Mouse (Mus musculus) midbrain, postnatal 0 days (tissue): ENCODE measurements at regions not wholly inside any gene's neighbourhood (a gene's known extent, or its start where the extent isn't known, plus 50 kb on each side); places are given as distances from the start of the nearest gene placed in this dataset.

Source experiments
- ATAC-seq: fragments of 200-750 bp; cut with Nextera tagmentation; 2 replicates; pipeline ENCODE4 v1.8.0; 2017; ENCODE audit warnings: moderate number of reproducible peaks, mild to moderate bottlenecking, moderate TSS enrichment, moderate library complexity; ENCODE audit not compliant: low FRiP score
- DNase-seq: peaks from one replicate; pipeline ENCODE4 v3.0.0-alpha.2; 2015; ENCODE audit warnings: low spot score
- H3K27ac ChIP-seq: fragments of 300-500 bp; sonication (generic); 2 replicates; pipeline ENCODE4 v1.5.1; 2014; ENCODE audit warnings: low read depth, mild to moderate bottlenecking, low read length, mixed read lengths
- H3K27me3 ChIP-seq: fragments of 300-500 bp; sonication (generic); 2 replicates; pipeline ENCODE4 v1.6.1; 2014; ENCODE audit warnings: low read length, control low read depth, mixed read lengths; ENCODE audit not compliant: insufficient read depth
- H3K36me3 ChIP-seq: fragments of 300-500 bp; sonication (generic); 2 replicates; pipeline ENCODE4 v1.6.1; 2014; ENCODE audit warnings: low read length, control low read depth, mixed read lengths; ENCODE audit not compliant: insufficient read depth
- H3K4me1 ChIP-seq: fragments of 300-500 bp; sonication (generic); 2 replicates; pipeline ENCODE4 v1.6.1; 2014; ENCODE audit warnings: mild to moderate bottlenecking, control low read depth, antibody characterized with exemption, low read length, mixed read lengths; ENCODE audit not compliant: insufficient read depth
- H3K4me2 ChIP-seq: fragments of 300-500 bp; sonication (generic); 2 replicates; pipeline ENCODE4 v1.6.1; 2014; ENCODE audit warnings: low read depth, mild to moderate bottlenecking, low read length, mixed read lengths; ENCODE audit not compliant: poor library complexity, severe bottlenecking
- H3K4me3 ChIP-seq: fragments of 300-500 bp; sonication (generic); 2 replicates; pipeline ENCODE4 v1.5.1; 2014; ENCODE audit warnings: low read depth, mild to moderate bottlenecking, low read length, moderate library complexity
- H3K9ac ChIP-seq: fragments of 300-500 bp; sonication (generic); replicated peaks from 2 replicates; pipeline ENCODE4 v1.6.1; 2014; ENCODE audit warnings: mild to moderate bottlenecking, low read length, moderate library complexity, mixed read lengths; ENCODE audit not compliant: poor library complexity, severe bottlenecking
- H3K9me3 ChIP-seq: fragments of 300-500 bp; sonication (generic); 2 replicates; pipeline ENCODE4 v1.6.1; 2016; ENCODE audit warnings: low read length, control low read depth
- CTCF ChIP-seq: IDR thresholded peaks from 2 replicates; pipeline ENCODE4 v1.5.1; 2016; ENCODE audit warnings: antibody characterized with exemption, mild to moderate bottlenecking
- WGBS: fragments of 180-500 bp; shearing (Covaris S2); extraction: QIAGEN DNeasy Blood & Tissue Kit; methylation state at CpG from one replicate; pipeline ENCODE4 v1.1.7; 2014; 5-methylcytosine and 5-hydroxymethylcytosine counted together

DNA sequence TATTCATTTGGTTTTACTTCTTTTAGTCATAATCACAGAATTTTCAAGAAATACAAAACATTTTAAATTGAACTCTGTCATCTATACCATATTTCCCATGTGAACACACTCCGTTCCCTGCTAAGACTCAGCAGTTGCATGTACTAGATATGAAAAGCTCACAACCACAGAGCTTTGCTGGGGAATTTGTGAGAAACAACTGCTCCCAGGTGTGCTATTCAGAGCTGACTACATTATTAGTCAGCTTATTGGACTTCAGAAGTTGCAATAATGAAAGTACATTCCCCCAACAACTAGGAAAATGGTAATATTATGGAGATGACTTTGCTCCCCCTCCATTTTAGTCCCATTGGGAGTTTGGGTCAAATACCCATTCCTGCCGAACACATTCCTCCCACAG, 315.2 kb upstream of the Adgrl3 start:
- TF ChIP-seq CTCF = no peak
- ATAC-seq (no peak), DNase-seq (peak; percentile 18)
- H3K36me3 ChIP-seq = no peaks in the 10 kb centered on the region
- no peaks in the 10 kb centered on the region for H3K9me3 ChIP-seq
- WGBS = 70% methylated on average over 2 of the region's 2 CpGs
- H3K27me3 ChIP-seq = no peaks in the 10 kb centered on the region
- H3K27ac ChIP-seq = no peak overlapping the region
- no peak overlapping the region for H3K9ac ChIP-seq
- no peaks in the 10 kb centered on the region for H3K4me1 ChIP-seq
- H3K4me2 ChIP-seq = no peak overlapping the region
- no peak overlapping the region for H3K4me3 ChIP-seq

DNA sequence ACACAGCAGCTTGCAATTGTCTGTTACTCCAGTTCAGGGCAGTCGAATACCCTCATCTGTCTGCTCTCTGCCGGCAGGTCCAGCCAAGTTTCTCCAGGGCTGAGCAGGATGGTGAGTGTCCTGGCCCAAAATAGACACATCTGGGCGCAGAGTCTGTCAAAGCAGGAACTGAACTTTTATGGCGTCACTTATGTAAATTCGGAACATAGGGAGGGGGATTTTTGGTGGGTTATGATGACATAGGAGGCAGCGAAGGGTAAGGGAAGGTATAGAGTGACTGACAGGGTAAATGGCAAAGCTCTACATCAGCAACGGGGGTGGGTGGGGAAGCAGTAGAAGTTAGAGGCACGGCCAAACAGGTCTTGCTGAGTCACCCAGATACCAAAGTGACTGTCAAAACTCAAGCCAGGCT, 313.3 kb upstream of the Adgrl3 start:
- DNase-seq (no peak), ATAC-seq (no peak)
- no peaks in the 10 kb centered on the region for H3K27me3 ChIP-seq
- H3K4me3 ChIP-seq = no peak overlapping the region
- no peak overlapping the region for H3K4me2 ChIP-seq
- H3K9ac ChIP-seq = no peak overlapping the region
- WGBS = 82% methylated on average over 8 of the region's 8 CpGs
- no peak for TF ChIP-seq CTCF
- H3K4me1 ChIP-seq = no peaks in the 10 kb centered on the region
- H3K9me3 ChIP-seq = no peaks in the 10 kb centered on the region
- H3K27ac ChIP-seq = no peak overlapping the region
- H3K36me3 ChIP-seq = no peaks in the 10 kb centered on the region
